Mouse (Mus musculus) olfactory bulb, adult 2 months (tissue): ENCODE results near the gene Exoc3l4.

Source experiments
- CTCF ChIP-seq: fragments of 200-500 bp; IDR thresholded peaks from 2 replicates; pipeline ENCODE4 v1.5.1; 2012; ENCODE audit warnings: low read depth, mild to moderate bottlenecking, low read length, moderate library complexity; ENCODE audit not compliant: insufficient read depth
- POLR2A ChIP-seq: fragments of 200-500 bp; IDR thresholded peaks from 2 replicates; pipeline ENCODE4 v1.6.1; 2012; ENCODE audit warnings: mild to moderate bottlenecking, low read depth, low read length, moderate library complexity; ENCODE audit not compliant: insufficient read depth

DNA sequence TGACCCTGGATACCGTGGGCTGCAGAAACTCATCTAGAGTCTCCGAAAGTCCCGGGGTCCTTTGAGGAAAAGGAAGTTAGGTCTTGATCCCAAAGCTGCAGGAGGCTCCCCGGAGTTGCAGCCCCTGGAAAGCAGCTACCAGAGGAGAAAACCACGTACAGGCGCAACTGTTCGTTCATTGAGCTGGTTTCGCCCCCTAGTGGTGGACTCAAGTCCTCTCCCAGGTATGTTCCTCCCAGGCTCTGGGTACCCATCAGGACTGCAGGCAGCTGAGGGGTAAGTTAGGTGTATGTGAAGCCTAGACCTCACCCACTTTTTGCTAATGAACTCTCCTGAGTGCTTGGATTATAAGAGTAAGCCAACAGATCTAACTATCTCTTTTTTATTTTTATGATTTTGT lies 52.7 kb downstream of the Exoc3l4 start:
- TF ChIP-seq CTCF (peak; percentile 64), POLR2A (no peak)
